Mouse (Mus musculus) CH12F3 (cell line): ENCODE results near the gene Get4.

Experiments
- in situ Hi-C: fragments of 300-500 bp; cut with MboI; formaldehyde crosslinking; loops from 2 replicates; pipeline ENCODE4 v1.14.3; 2020; ENCODE audit warnings: low sequenced_read_pairs

Get4 gene

DNA sequence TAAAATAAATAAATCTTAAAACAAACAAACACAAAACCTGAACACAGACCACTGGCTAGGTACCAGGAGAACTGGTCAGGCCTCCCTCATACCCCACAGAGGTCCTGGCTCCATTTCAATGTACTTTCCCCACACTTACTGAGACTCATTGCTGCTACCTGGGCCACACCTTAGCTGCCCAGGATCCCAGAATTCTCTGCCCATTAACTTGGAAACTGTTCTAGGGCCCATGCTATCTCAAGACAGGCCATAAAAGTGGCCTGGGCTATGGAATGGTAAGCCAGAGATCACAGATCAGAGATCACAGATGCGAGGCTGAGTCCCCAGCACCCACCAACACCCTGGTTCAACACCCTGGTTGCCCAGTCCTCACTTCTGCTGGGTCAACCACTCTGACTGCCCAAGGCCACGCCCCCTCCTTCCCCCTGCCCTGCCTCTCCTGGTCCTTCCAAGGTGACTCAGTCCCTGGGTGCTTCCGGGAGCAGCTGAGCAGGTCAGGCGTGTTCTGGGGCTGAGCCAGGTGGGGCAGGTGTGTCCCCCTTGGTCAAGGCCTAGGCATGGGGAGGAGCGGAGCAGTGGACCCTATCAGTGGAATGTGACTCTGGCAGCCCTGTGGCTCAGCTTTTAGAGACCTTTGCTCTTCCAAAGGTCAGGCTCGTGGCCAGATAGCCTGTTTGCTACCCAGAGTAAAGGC, 65.0 kb downstream of the Get4 start:
- in situ Hi-C loops = no loop called here

- in situ Hi-C loops = no loop called here
These were observed 65.8 kb downstream of the Get4 start for GRCm38 (mm10) chr5:139317751-139318504.
